Mouse (Mus musculus) gastrocnemius, adult 2 months (tissue): ENCODE data around the gene Dph6. TPM values are rescaled to one million over a fixed set of nuclear protein-coding genes. Genes with fewer than 3 reads are reported as not detected.

ENCODE experiments used
- DNase-seq: peaks from one replicate; pipeline ENCODE4 v3.0.0; 2022
- H3K27ac ChIP-seq: fragments of 200-600 bp; 2 replicates; pipeline ENCODE4 v1.8.1; 2022; ENCODE audit warnings: mild to moderate bottlenecking
- H3K4me3 ChIP-seq: fragments of 200-600 bp; 2 replicates; pipeline ENCODE4 v1.8.1; 2022; ENCODE audit warnings: mild to moderate bottlenecking, moderate library complexity
- CTCF ChIP-seq: fragments of 200-600 bp; IDR thresholded peaks from 2 replicates; pipeline ENCODE4 v1.8.1; 2022; ENCODE audit warnings: antibody characterized with exemption, mild to moderate bottlenecking, moderate library complexity
- intact Hi-C: fragments of 180-260 bp; cut with DNase I; formaldehyde crosslinking; loops from one replicate; pipeline ENCODE4 v1.15.1; 2025
- total RNA-seq, 2 experiments: library from RNA; stranded (reverse); gene quantifications; 2 replicates each; pipeline ENCODE4 v1.2.3; 2021

Dph6 gene
- total RNA-seq, 2 experiments from 2014 or later = 4.5 to 4.8 TPM

DNA sequence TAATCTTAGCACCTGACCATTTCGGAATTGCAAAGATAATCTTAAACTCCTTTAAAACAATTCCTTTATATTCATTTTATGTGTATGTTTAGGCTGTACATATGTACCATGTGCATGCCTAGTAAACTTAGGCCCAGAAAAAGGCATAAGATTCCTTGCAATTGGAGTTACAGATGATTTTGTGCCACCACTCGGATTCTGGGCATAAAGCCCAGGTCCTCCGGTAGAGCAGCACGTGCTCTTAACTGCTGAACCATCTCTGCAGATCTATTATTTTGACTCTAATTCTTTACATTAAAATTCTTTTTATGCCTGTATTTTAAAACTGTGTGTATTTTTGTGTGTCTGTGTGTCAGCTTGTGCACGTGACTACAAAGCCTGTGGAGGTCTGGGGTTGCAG, 134.3 kb downstream of the Dph6 start:
- Histone ChIP-seq H3K4me3 (no peak overlapping the region), H3K27ac (no peak overlapping the region)
- intact Hi-C loops = no loop called here
- DNase-seq = no peak
- no peak for TF ChIP-seq CTCF

DNA sequence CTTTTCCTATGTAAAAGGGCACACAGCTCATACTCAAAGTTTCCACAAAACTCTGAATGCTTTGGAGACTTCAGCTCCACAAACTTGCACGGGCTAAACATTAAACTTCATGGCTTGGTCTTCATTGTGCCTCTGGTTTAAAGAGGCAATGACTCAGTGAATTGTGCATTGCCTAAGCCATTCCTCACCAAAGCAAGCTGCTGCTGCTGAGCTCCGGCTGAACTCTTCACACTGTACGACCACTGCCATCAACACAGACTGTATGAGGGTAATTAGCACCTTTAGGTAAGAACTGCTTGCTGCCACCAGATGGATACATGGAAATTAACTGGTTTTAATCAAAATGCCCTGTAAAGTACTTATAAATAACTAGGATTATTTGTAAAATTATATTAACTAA, 134.9 kb downstream of the Dph6 start:
- H3K27ac ChIP-seq = no peak overlapping the region
- intact Hi-C loops = no loop called here
- no peak overlapping the region for H3K4me3 ChIP-seq
- DNase-seq = no peak
- no peak for TF ChIP-seq CTCF

DNA sequence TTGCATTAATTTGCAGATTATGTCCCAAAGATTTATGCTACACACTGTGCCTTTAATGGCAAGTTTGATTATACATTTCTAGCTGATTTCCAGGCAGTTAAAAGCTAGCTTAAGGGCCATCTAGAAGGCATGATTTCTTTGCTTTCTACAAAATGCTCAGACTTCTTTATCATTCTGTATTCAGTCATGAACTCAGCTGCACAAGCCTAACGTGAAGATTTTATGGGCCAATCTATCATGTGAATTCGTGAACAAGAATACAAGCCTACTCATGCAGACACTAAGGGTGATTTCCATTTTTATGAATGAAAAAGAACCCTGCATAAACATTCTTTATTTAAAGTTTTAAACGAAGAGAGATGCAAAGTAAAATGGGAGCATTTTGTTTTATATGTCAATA, 162.4 kb downstream of the Dph6 start:
- intact Hi-C loops = no loop called here
- TF ChIP-seq CTCF = no peak
- no peak for DNase-seq
- H3K4me3 ChIP-seq = no peak overlapping the region
- H3K27ac ChIP-seq = no peak overlapping the region

DNA sequence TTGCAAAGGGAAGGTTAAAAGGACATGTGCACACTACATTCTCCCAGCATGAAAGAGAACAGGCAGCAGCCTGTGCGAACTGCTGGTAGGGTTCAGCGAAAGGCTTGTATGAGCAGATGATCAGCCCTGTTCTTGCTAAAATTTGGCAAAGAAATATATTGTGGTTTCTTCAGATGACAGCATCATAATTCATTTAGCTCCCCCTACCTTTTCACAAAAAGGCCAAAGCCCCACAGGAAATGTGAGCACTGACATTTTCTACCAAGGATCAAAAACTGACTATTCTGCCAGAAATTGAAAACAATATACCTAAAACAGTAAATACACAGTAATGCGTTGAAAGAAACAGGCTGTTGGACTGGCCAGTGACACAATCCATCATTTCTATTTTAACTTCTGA, 162.9 kb downstream of the Dph6 start:
- Histone ChIP-seq H3K4me3 (no peak overlapping the region), H3K27ac (no peak overlapping the region)
- intact Hi-C loops = no loop called here
- no peak for TF ChIP-seq CTCF
- DNase-seq = no peak

DNA sequence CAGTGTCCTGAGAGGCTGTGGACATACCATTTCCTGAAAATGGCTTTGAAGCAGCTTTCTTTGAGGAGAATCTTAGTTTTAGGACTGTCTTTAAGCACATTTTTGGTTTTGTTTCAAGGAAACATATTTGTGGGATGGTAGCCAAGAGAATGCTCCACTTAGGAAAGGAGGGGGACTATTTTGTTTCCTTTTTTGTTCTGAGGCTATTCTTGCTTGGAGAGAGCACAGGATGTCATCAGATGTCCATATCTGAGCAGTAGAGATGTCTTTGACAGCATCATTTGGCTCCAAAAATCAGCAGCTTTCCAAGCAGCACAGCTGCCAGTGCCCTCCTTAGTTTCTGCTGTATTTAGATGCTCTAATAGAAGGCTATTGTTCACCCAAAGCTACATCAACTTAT, 167.8 kb downstream of the Dph6 start:
- no peak for DNase-seq
- intact Hi-C loops = no loop called here
- Histone ChIP-seq H3K27ac (no peak overlapping the region), H3K4me3 (no peak overlapping the region)
- TF ChIP-seq CTCF = no peak
